Mouse (Mus musculus) heart, adult 9 months (tissue): Measurements from ENCODE around the gene Actl9.

Source experiments
- DNase-seq, 2 experiments: peaks; one replicate each; pipeline ENCODE4 v3.0.0; 2022; ENCODE audit warnings: low spot score in 2 of 2

Actl9 gene

DNA sequence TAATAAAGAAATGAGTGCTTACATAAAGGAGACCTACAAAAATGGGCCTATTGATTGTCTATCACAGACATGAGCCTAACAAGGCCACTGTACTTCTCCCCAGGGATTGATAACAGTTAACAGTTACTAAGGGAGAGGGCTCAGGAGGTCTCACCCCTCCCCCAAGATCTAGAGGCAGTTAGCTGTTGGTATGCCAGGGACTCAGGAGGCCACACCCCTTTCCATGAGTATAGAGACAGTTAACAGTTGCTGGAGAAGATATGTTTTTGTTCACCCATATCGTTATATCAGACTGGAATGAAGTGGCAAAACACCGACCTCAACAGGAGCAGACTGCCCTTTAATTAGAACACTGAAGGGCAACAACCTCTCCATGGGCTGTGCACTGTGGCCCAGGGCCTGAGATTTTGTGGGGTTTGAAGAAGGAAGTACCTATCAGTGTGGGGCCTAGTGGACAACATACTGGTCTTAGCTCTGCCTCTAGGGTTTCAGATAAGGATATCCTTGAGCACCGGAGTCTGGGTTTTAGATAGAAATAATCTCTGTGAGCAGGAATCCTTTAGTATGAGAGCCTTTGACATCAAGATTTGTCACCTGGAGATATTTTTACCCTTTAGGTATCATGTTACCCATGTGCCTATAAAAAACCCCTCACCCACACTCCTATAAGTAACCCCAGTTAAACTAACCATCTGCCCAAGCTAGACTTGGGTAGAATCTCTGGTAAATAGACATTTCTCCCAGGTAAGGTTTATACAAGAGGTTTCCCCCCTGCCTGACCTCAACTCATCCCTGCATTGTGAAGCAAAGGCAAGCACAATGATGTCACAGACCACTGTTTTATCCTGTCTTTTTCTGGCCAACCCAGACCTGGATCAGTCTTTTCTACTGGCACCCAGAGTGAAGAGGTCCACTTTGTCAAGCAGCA lies at the start of gene Actl9:
Gene Actl9, plus strand, starts transcription at position 878 of the 928 bp plus-strand sequence.
- DNase-seq: no peak

DNA sequence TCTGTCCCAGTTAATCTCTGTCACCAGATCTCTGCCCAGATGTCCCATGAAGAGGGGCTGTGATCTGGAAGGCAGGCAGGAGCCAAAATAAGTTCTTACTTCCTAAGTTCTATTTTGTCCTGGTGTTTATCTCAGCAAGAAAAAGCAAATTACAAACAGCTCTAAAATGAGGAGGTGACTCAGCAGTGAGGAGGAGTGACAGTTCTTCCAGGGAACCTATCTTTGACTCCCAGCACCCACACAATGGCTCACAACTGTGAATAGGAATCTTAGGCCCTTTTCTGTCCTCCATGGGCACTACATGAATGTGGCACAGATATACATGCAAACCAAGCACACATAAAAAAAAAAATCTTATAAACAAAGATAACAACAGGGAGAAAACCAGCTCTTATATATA lies 47.0 kb upstream of the Actl9 start:
- no peak for DNase-seq

DNA sequence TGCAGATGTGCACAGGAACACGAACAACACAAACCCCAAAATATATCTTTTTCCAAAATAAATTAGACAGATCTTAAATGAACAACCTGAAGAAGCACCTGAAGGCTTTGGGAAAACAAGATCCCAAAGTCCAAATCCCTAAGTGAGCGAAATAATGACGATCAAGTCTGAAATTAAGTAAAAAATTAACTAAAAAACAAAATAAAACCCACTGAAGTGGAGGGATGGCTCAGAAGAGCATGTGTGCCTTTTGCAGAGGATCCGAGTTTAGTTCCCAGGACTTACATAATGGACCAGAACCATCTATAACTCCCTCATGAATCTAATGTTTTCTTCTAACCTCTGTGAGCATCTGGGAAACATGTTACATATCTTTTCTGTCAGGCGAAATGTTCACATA lies 40.4 kb upstream of the Actl9 start:
- no peak for DNase-seq

GRCm38 (mm10) chr17:33394182-33395034 lies 38.3 kb upstream of the Actl9 start, which contains the start of gene Zfp101:
TSS of gene Zfp101 (minus strand) at chr17:33394641.
- peak; percentile 95 for DNase-seq

- DNase-seq: peak; percentile 47 to 75
Measured at GRCm38 (mm10) chr17:33439148-33439547, 6.5 kb downstream of the Actl9 start.

GRCm38 (mm10) chr17:33439922-33440321 lies 7.2 kb downstream of the Actl9 start:
- peak; percentile 17 to 26 for DNase-seq

DNA sequence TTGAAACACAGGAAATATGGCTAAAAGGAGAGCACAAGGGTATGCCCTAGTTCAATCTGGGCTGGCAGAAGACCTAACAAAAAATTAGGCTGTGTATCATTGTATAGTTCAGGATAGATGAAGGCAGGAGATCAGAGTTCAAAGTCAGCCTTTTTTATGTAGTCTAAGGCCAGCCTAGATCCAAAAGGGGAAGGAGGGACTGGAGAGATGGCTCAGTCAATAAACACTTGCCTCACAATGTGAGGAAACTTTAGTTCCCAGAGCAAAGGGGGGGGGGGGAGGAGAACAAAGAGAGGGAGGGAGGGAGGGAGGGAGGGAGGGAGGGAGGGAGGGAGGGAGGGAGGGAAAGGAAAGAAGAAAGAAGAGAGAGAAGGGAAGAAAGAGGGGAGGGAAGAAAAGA lies 8.5 kb downstream of the Actl9 start:
- no peak for DNase-seq

DNA sequence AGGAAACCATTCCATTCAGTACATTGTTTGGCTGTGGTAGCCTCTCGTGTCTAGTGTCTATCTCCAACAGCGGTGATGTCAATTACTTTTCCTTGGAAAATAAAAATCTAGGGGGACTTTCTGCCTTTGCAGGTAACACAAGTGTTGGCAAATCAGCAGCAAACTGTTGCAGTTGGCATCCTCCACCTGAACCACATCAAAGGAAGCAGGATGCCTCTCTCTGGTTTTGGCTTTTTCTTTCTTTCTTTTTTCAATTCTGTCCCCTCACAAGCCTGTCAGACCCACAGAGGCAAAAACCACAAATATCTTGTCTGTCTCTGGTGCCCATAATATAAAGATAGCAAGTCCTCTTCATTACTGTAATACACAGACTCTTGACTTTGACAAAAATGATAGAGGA lies 23.9 kb downstream of the Actl9 start:
- no peak for DNase-seq

- no peak for DNase-seq
Measured at GRCm38 (mm10) chr17:33471206-33471605, 38.5 kb downstream of the Actl9 start.
